Mouse (Mus musculus) limb, embryonic 14.5 days (tissue): ENCODE data around the gene Hpgds. TPM values are rescaled to one million over a fixed set of nuclear protein-coding genes. Genes with fewer than 3 reads are reported as not detected.
A peak's percentile ranks its signal among the peaks of the same experiment; 100 is the strongest.

Experiments
- ATAC-seq: fragments of 200-750 bp; cut with Nextera tagmentation; 2 replicates; pipeline ENCODE4 v1.8.0; 2017; ENCODE audit warnings: low read depth, moderate number of reproducible peaks, moderate TSS enrichment; ENCODE audit not compliant: low FRiP score
- DNase-seq: peaks from one replicate; pipeline ENCODE4 v3.0.0-alpha.2; 2015; ENCODE audit warnings: low spot score
- H3K27ac ChIP-seq: fragments of 300-500 bp; sonication (generic); replicated peaks from 2 replicates; pipeline ENCODE4 v1.5.1; 2014; ENCODE audit warnings: low read depth, mild to moderate bottlenecking, low read length, moderate library complexity, mixed read lengths
- H3K27me3 ChIP-seq: fragments of 300-500 bp; sonication (generic); 2 replicates; pipeline ENCODE4 v1.6.1; 2014; ENCODE audit warnings: low read length, mixed read lengths; ENCODE audit not compliant: control insufficient read depth, insufficient read depth
- H3K36me3 ChIP-seq: fragments of 300-500 bp; sonication (generic); 2 replicates; pipeline ENCODE4 v1.6.1; 2014; ENCODE audit warnings: mild to moderate bottlenecking, low read length, moderate library complexity, mixed read lengths; ENCODE audit not compliant: control insufficient read depth, insufficient read depth
- H3K4me1 ChIP-seq: fragments of 300-500 bp; sonication (generic); 2 replicates; pipeline ENCODE4 v1.6.1; 2014; ENCODE audit warnings: antibody characterized with exemption, low read length, mixed read lengths; ENCODE audit not compliant: control insufficient read depth, insufficient read depth
- H3K4me2 ChIP-seq: fragments of 300-500 bp; sonication (generic); replicated peaks from 2 replicates; pipeline ENCODE4 v1.6.1; 2014; ENCODE audit warnings: low read depth, mild to moderate bottlenecking, low read length, moderate library complexity; ENCODE audit not compliant: severe bottlenecking
- H3K4me3 ChIP-seq: fragments of 300-500 bp; sonication (generic); replicated peaks from 2 replicates; pipeline ENCODE4 v1.5.1; 2014; ENCODE audit warnings: low read length
- H3K9ac ChIP-seq: fragments of 300-500 bp; sonication (generic); 2 replicates; pipeline ENCODE4 v1.6.1; 2014; ENCODE audit warnings: mild to moderate bottlenecking, low read depth, low read length, moderate library complexity; ENCODE audit not compliant: severe bottlenecking
- H3K9me3 ChIP-seq: fragments of 300-500 bp; sonication (generic); 2 replicates; pipeline ENCODE4 v1.6.1; 2016; ENCODE audit warnings: low read length; ENCODE audit not compliant: control insufficient read depth
- POLR2A ChIP-seq: fragments of 200-500 bp; IDR thresholded peaks from 2 replicates; pipeline ENCODE4 v1.8.0; 2012; ENCODE audit warnings: inconsistent platforms, mild to moderate bottlenecking, moderate library complexity, borderline replicate concordance; ENCODE audit not compliant: insufficient read depth, insufficient read length; ENCODE audit errors: extremely low read depth
- WGBS: fragments of 180-500 bp; shearing (Covaris S2); extraction: QIAGEN DNeasy Blood & Tissue Kit; methylation state at CpG from one replicate; pipeline ENCODE4 v1.1.7; 2014; 5-methylcytosine and 5-hydroxymethylcytosine counted together
- polyA plus RNA-seq, 2 experiments: library from polyadenylated mRNA; depleted of rRNA in 1 of 2; stranded (reverse) in 1 of 2; unstranded in 1 of 2; fragments of >200 nt; fragmentation: Nextera tagmentation in 1 of 2; extraction: Ambion mirVana in 1 of 2; gene quantifications; 2 replicates each; pipeline versions ENCODE4 v1.2.1 to v1.2.3; 2012 to 2014

The Hpgds gene
- polyA plus RNA-seq, 2 experiments = 7.7 to 10.0 TPM

DNA sequence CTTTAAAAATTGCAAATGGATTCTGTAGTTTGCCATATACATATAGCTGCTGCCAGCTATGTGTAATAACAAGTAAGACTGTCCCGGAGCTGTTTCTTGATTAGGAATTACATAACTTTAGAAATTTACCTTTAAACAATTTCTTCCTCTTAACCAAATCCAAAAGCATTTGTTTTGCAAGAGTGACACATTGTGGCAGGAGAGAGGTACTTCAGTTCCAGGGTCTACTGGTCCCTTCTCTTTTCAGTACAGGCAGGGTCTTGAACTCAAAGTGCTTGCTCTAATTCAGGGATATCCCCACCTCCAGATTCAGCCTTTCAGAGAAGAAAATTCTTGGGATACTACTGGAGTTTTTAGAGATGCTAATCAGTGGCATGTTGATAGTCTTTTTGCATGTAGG, 65.6 kb downstream of the Hpgds start:
- no peaks in the 10 kb centered on the region for H3K27me3 ChIP-seq
- DNase-seq (peak; percentile 19), ATAC-seq (no peak)
- TF ChIP-seq POLR2A = no peak
- H3K9me3 ChIP-seq = no peaks in the 10 kb centered on the region
- 88% methylated on average over 1 of the region's 1 CpGs for WGBS
- peaks cover 48% of the 10 kb centered on the region for H3K36me3 ChIP-seq
- H3K27ac ChIP-seq = no peak overlapping the region
- H3K4me3 ChIP-seq = no peak overlapping the region
- no peaks in the 10 kb centered on the region for H3K4me1 ChIP-seq
- no peak overlapping the region for H3K9ac ChIP-seq
- no peak overlapping the region for H3K4me2 ChIP-seq

DNA sequence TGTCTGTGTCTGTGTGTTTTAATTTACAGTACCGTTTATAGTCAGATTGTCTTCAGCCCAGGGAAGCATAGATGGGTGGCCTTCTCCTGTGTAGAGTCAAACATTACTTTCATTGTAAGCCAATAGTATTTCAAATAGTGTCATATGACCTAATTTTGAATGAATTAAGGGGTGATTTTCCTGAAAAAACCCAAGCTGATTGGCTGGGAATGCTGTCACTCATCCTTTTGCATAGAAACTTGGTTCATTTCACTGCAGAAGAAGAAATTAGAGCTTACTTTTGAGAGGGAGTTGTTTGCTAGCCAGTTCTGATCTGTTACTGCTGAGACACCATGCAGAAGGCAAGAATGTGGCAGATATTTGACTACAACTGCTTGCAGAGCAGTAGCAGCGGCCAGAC, 69.5 kb downstream of the Hpgds start:
- TF ChIP-seq POLR2A = no peak
- Histone ChIP-seq H3K4me2 (no peak overlapping the region), H3K4me3 (no peak overlapping the region), H3K4me1 (no peaks in the 10 kb centered on the region), H3K27me3 (no peaks in the 10 kb centered on the region), H3K9me3 (no peaks in the 10 kb centered on the region), H3K9ac (no peak overlapping the region), H3K36me3 (peaks cover 62% of the 10 kb centered on the region), H3K27ac (no peak overlapping the region)
- no peak for ATAC-seq
- DNase-seq = no peak
- 81% methylated on average over 2 of the region's 2 CpGs for WGBS

Other genes with a start within 250 kb of the Hpgds start
- 53.3 and 54.8 TPM in 2 replicates for gene Smarcad1, start 102.3 kb downstream of the Hpgds start, polyA plus RNA-seq (2012; rRNA removed)
- 53.3 and 66.7 TPM in 2 replicates for gene Smarcad1, start 102.3 kb downstream of the Hpgds start, polyA plus RNA-seq (2014; fragmentation: Nextera tagmentation; extraction: Ambion mirVana)
- 0.36 and 1.3 TPM in 2 replicates for gene C130060K24Rik, start 236.2 kb upstream of the Hpgds start, polyA plus RNA-seq (2012; rRNA removed)
- gene C130060K24Rik, start 236.2 kb upstream of the Hpgds start, polyA plus RNA-seq (2014; fragmentation: Nextera tagmentation; extraction: Ambion mirVana) = 0.08 and 0.19 TPM in 2 replicates